Mouse (Mus musculus) myocyte (in vitro differentiated cells): ENCODE results near the gene Itpa.

Experiments
- E2F4 ChIP-seq: IDR thresholded peaks from one replicate; pipeline ENCODE4 v1.6.1; 2011; ENCODE audit warnings: mild to moderate bottlenecking, control low read depth, moderate library complexity; ENCODE audit not compliant: insufficient read depth
- MAX ChIP-seq: IDR thresholded peaks from one replicate; pipeline ENCODE4 v1.6.1; 2011; ENCODE audit warnings: low read depth, mild to moderate bottlenecking, control low read depth
- MYOD1 ChIP-seq, 3 experiments: IDR thresholded peaks; one replicate each; pipeline ENCODE4 v1.6.1; 2011; ENCODE audit warnings: control low read depth in 2 of 3, low read depth in 2 of 3, mild to moderate bottlenecking in 2 of 3, moderate library complexity in 1 of 3; ENCODE audit not compliant: insufficient read length in 2 of 3, control insufficient read depth in 1 of 3
- POLR2A ChIP-seq: IDR thresholded peaks from one replicate; pipeline ENCODE4 v1.6.1; 2011; ENCODE audit warnings: low read depth, mild to moderate bottlenecking, control low read depth, moderate library complexity; ENCODE audit not compliant: insufficient read length
- SRF ChIP-seq: IDR thresholded peaks from one replicate; pipeline ENCODE4 v1.6.1; 2011; ENCODE audit warnings: low read depth; ENCODE audit not compliant: control insufficient read depth, insufficient read length
- USF1 ChIP-seq: IDR thresholded peaks from one replicate; pipeline ENCODE4 v1.6.1; 2011; ENCODE audit warnings: low read depth, mild to moderate bottlenecking, control low read depth, moderate library complexity

- TF ChIP-seq MAX (no peak), POLR2A (no peak), USF1 (no peak), E2F4 (no peak), SRF (no peak), MYOD1 (IDR thresholded peaks at IDR 0.05; ENCODE audit: control insufficient read depth in 1 of 3, insufficient read length in 2 of 3, low read depth in 2 of 3) (no peak)
Observed at GRCm38 (mm10) chr2:130689011-130689410, 21.6 kb downstream of the Itpa start.
